Mouse (Mus musculus): ENCODE measurements around the gene Tyrobp.

Tyrobp gene

GRCm38 (mm10) chr7:30459484-30459883, 45.9 kb downstream of the Tyrobp start:
- DNase-seq (ENCODE audit: extremely low spot score, low read depth, low spot score), result no peak

DNA sequence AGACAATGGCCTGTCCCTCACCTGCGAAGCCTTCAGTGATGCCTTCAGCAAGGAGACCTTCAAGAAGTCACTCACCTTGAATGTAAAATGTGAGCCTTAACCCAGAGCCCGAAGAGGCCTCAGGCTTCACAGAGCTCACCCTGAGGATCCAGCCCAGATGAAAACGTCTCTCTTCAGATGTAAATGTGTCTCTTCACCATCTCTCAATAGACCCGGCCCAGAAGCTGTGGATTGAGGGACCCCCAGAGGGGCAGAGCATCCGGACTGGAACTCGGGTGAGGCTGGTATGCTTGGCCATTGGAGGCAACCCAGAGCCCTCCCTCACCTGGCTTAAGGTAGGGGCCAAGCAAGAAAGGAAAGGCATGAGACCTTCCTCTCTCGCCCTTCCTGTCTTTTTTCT, 50.0 kb downstream of the Tyrobp start:
- DNase-seq (ENCODE audit: extremely low spot score, low read depth, low spot score), result no peak

- DNase-seq (ENCODE audit: extremely low spot score, low read depth, low spot score), result no peak
Measured at GRCm38 (mm10) chr7:30463996-30464395, 50.4 kb downstream of the Tyrobp start.

- DNase-seq (ENCODE audit: extremely low spot score, low read depth, low spot score), result no peak
Measured at GRCm38 (mm10) chr7:30464816-30465300, 51.3 kb downstream of the Tyrobp start.
